Mouse (Mus musculus): ENCODE data around the gene Ephb4. TPM values are rescaled to one million over a fixed set of nuclear protein-coding genes. Genes with fewer than 3 reads are reported as not detected.

The Ephb4 gene
- polyA plus RNA-seq, 1 experiment: 5.9 TPM

- Histone ChIP-seq H3K27ac (ENCODE audit: insufficient read depth, low read length) (no peak overlapping the region), H3K4me1 (ENCODE audit: control insufficient read depth, insufficient read depth, low read length) (no peaks in the 10 kb centered on the region), H3K4me3 (ENCODE audit: insufficient read depth, low read length) (no peak overlapping the region)
- TF ChIP-seq POLR2A (IDR thresholded peaks at IDR 0.05; ENCODE audit: extremely low read depth, insufficient read depth, low read length) (no peak), CTCF (IDR thresholded peaks at IDR 0.05; ENCODE audit: extremely low read depth, insufficient read depth, low read length) (no peak)
Observed at GRCm38 (mm10) chr5:137343412-137343811, 6.5 kb upstream of the Ephb4 start.

GRCm38 (mm10) chr5:137343869-137344268 is 6.0 kb upstream of the Ephb4 start:
- TF ChIP-seq POLR2A (IDR thresholded peaks at IDR 0.05; ENCODE audit: extremely low read depth, insufficient read depth, low read length) (no peak), CTCF (IDR thresholded peaks at IDR 0.05; ENCODE audit: extremely low read depth, insufficient read depth, low read length) (no peak)
- Histone ChIP-seq H3K27ac (ENCODE audit: insufficient read depth, low read length) (no peak overlapping the region), H3K4me3 (ENCODE audit: insufficient read depth, low read length) (no peak overlapping the region), H3K4me1 (ENCODE audit: control insufficient read depth, insufficient read depth, low read length) (no peaks in the 10 kb centered on the region)

GRCm38 (mm10) chr5:137345821-137346220 is 4.1 kb upstream of the Ephb4 start:
- no peak overlapping the region for H3K27ac ChIP-seq (ENCODE audit: insufficient read depth, low read length)
- no peak for TF ChIP-seq POLR2A (IDR thresholded peaks at IDR 0.05; ENCODE audit: extremely low read depth, insufficient read depth, low read length)
- TF ChIP-seq CTCF (IDR thresholded peaks at IDR 0.05; ENCODE audit: extremely low read depth, insufficient read depth, low read length): no peak
- no peaks in the 10 kb centered on the region for H3K4me1 ChIP-seq (ENCODE audit: control insufficient read depth, insufficient read depth, low read length)
- H3K4me3 ChIP-seq (ENCODE audit: insufficient read depth, low read length): no peak overlapping the region

GRCm38 (mm10) chr5:137346388-137346787 is 3.5 kb upstream of the Ephb4 start:
- no peak overlapping the region for H3K4me3 ChIP-seq (ENCODE audit: insufficient read depth, low read length)
- no peaks in the 10 kb centered on the region for H3K4me1 ChIP-seq (ENCODE audit: control insufficient read depth, insufficient read depth, low read length)
- H3K27ac ChIP-seq (ENCODE audit: insufficient read depth, low read length): no peak overlapping the region
- no peak for TF ChIP-seq CTCF (IDR thresholded peaks at IDR 0.05; ENCODE audit: extremely low read depth, insufficient read depth, low read length)
- no peak for TF ChIP-seq POLR2A (IDR thresholded peaks at IDR 0.05; ENCODE audit: extremely low read depth, insufficient read depth, low read length)

- Histone ChIP-seq H3K4me1 (ENCODE audit: control insufficient read depth, insufficient read depth, low read length) (no peaks in the 10 kb centered on the region), H3K27ac (ENCODE audit: insufficient read depth, low read length) (no peak overlapping the region), H3K4me3 (ENCODE audit: insufficient read depth, low read length) (no peak overlapping the region)
- no peak for TF ChIP-seq POLR2A (IDR thresholded peaks at IDR 0.05; ENCODE audit: extremely low read depth, insufficient read depth, low read length)
- TF ChIP-seq CTCF (IDR thresholded peaks at IDR 0.05; ENCODE audit: extremely low read depth, insufficient read depth, low read length): no peak
Observed at GRCm38 (mm10) chr5:137346983-137347382, 2.9 kb upstream of the Ephb4 start.

- no peak for TF ChIP-seq CTCF (IDR thresholded peaks at IDR 0.05; ENCODE audit: extremely low read depth, insufficient read depth, low read length)
- no peak for TF ChIP-seq POLR2A (IDR thresholded peaks at IDR 0.05; ENCODE audit: extremely low read depth, insufficient read depth, low read length)
- H3K27ac ChIP-seq (ENCODE audit: insufficient read depth, low read length): no peak overlapping the region
- H3K4me3 ChIP-seq (ENCODE audit: insufficient read depth, low read length): no peak overlapping the region
- no peaks in the 10 kb centered on the region for H3K4me1 ChIP-seq (ENCODE audit: control insufficient read depth, insufficient read depth, low read length)
Observed at GRCm38 (mm10) chr5:137347856-137348255, 2.1 kb upstream of the Ephb4 start.

- peak overlapping the region; percentile 27; the same call in 1 of the 2 replicates for H3K4me3 ChIP-seq (ENCODE audit: insufficient read depth, low read length)
- no peaks in the 10 kb centered on the region for H3K4me1 ChIP-seq (ENCODE audit: control insufficient read depth, insufficient read depth, low read length)
- TF ChIP-seq POLR2A (IDR thresholded peaks at IDR 0.05; ENCODE audit: extremely low read depth, insufficient read depth, low read length) (no peak), CTCF (IDR thresholded peaks at IDR 0.05; ENCODE audit: extremely low read depth, insufficient read depth, low read length) (no peak)
- 0 out of 2 replicates have a peak overlapping the region, but pooled peaks have one; percentile 21 for H3K27ac ChIP-seq (ENCODE audit: insufficient read depth, low read length)
Observed at GRCm38 (mm10) chr5:137348482-137349383, 1.2 kb upstream of the Ephb4 start.

GRCm38 (mm10) chr5:137350205-137351057 is 522 bp downstream of the Ephb4 start:
- no peaks in the 10 kb centered on the region for H3K4me1 ChIP-seq (ENCODE audit: control insufficient read depth, insufficient read depth, low read length)
- peak overlapping the region; percentile 28 for H3K27ac ChIP-seq (ENCODE audit: insufficient read depth, low read length)
- H3K4me3 ChIP-seq (ENCODE audit: insufficient read depth, low read length): peak overlapping the region; percentile 27
- no peak for TF ChIP-seq CTCF (IDR thresholded peaks at IDR 0.05; ENCODE audit: extremely low read depth, insufficient read depth, low read length)
- TF ChIP-seq POLR2A (IDR thresholded peaks at IDR 0.05; ENCODE audit: extremely low read depth, insufficient read depth, low read length): no peak

GRCm38 (mm10) chr5:137351058-137351380 is 1.1 kb downstream of the Ephb4 start:
- Histone ChIP-seq H3K27ac (ENCODE audit: insufficient read depth, low read length) (no peak overlapping the region), H3K4me3 (ENCODE audit: insufficient read depth, low read length) (peak overlapping the region; percentile 27; the same call in 1 of the 2 replicates)
- TF ChIP-seq POLR2A (IDR thresholded peaks at IDR 0.05; ENCODE audit: extremely low read depth, insufficient read depth, low read length) (no peak), CTCF (IDR thresholded peaks at IDR 0.05; ENCODE audit: extremely low read depth, insufficient read depth, low read length) (no peak)

More at GRCm38 (mm10) chr5:137351058-137351380, 1.1 kb downstream of the Ephb4 start:
- no peaks in the 10 kb centered on the region for H3K4me1 ChIP-seq (ENCODE audit: control insufficient read depth, insufficient read depth, low read length)

Data from cortical plate, adult 2 months (tissue).